Mouse (Mus musculus) frontal cortex, postnatal 36 days (tissue): Measurements from ENCODE around the gene Efna2.
A peak's percentile ranks its signal among the peaks of the same experiment; 100 is the strongest.

ENCODE experiments used
- DNase-seq, 2 experiments: peaks; one replicate each; pipeline ENCODE4 v3.0.0; 2022; ENCODE audit warnings: low spot score in 2 of 2

Gene Efna2

DNA sequence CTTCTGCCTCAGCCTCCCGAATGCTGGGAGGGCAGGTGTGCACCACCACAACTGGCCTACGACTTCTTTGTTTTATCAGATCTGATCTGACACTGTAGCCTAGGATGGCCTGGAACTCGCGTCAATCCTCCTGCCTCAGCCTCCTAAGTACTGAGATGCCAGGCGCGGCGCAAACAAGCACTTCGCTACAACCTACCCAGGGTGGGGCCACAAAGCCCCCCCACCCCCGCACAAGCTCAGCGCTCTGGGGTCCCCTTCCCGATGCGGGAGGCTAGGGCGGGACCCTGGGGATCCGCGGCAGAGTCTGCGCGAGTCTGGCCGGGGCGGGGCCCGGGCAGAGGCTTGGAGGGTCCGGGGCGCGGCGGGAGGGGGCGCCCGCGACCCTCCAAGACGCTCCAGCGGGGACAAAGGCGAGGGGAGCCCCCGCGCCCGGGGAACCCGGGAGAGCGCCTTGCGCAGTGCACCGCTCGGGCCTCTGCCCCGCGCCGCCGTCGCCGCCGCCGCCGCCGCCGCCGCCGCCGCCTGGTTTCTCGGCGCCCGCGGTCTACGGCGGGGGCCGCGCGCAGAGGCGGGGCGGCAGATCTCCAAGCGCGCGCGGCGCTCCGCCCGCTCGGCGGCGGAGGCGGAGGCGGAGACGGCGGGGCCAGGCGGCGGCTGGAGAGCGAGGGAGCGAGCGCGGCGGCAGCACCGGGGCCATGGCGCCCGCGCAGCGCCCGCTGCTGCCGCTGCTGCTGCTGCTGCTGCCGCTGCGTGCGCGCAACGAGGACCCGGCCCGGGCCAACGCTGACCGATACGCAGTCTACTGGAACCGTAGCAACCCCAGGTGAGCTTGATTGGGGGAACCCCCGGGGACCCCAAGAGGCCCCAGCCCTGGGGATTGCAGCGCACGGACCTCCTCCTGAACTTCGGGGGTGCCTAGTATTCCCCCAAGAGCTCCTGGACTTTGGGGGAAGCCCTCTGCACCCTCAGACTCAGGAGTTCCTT is at the start of gene Efna2:
Efna2 (plus strand) TSS at position 415 of the 984 bp plus-strand sequence.
- no peak for DNase-seq

DNA sequence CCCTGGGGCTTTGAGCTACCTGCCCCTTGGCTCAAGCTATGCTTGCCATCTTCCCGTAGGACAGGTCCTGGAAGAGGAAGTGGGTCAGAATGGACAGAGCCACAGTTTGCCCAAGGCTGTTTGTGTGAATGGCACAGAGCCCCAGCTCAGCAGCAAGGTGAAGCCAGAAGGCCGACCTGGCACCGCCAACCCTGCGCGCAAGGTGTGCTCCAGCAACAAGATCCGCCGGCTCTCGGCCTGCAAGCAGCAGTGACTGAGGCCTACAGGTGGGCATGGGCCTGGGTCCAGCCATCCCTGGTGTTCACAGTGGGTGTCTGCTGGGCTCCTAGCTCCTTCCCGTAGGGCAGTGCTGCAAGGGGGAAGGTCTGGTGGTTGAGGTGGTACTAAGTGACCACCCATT is 49.4 kb upstream of the Efna2 start:
- DNase-seq, result no peak

DNA sequence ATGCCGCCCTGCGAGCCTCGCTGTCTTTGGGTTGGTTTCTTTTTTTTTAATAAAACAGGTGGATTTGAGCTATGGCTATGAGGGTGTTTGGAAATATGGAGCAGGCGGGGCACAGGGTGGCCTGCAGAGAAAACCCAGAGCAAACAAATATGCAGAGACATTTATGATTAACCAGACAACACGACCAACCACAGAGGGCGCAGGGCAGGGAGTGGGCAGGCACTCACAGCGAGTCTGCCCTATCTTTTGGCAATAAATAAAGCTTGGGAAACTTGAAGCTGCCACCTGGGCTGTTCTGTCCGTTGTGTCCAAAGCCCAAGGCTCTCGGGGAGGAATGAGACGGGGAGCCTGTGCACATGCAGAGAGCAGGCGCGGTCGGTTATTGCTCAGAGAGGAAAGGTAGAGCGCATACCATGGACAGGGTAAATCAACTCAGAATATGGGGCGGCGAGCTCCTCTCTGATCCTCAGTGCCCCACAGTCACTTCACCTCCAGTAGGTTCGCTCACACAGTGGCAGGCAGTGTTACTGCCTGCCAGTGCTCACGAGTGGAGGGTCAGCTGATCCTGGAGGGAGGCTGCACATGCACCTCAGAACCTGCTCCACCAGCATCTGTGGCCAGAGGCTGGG is 48.8 kb upstream of the Efna2 start:
- no peak for DNase-seq

DNA sequence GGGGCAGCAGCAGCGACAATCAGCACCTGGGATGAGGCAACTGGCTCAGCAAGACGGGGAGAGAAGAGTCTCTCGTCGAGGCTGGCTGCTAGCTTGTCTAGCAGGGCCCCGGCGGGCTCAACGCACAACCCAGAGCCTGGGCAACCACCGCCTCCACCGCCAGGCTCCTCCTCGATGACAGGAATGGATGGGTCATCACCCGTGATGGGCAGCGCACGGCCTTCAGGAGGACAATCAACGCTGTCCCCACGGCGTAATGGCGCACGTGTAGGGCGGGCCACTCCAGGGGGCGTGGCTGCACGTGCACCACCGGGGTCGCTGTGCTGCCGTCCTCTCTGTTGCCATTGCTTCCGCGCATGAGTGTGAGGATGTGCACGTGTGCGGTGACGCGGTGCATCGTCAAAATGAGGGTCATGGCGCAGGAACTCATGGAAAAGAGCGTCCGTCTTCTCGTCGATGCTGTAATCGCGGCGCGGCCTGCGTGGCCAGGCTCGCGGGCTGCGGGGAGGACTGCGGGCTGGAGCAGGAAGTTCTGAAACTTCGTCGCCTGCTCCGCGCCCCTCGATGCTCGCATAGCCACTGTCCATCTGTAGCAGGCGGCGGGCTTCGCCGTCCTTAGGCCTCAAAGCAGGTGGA is 47.8 kb upstream of the Efna2 start:
- DNase-seq, result peak in 1 of 2 experiments; percentile 46

DNA sequence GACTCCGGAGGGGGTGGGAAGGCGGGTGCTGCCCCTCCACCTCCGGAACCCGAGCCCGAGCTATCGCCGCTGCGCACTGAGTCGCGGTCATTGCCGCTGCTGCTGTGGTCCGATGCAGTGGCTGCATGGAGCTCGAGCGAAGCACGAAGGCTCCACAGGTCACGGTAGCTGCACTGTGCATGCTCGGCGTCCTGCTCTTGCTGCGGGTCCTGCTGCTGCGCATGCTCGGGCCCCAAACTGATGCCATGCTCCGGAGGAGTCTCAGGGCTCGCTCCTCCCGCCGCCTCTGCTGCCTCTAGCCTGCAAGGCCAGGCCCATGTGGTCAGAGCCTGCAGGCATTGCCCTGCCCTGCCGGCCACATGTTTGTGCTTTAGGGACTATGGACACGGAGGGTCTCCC is 47.3 kb upstream of the Efna2 start:
- peak in 1 of 2 experiments; percentile 39 for DNase-seq

DNA sequence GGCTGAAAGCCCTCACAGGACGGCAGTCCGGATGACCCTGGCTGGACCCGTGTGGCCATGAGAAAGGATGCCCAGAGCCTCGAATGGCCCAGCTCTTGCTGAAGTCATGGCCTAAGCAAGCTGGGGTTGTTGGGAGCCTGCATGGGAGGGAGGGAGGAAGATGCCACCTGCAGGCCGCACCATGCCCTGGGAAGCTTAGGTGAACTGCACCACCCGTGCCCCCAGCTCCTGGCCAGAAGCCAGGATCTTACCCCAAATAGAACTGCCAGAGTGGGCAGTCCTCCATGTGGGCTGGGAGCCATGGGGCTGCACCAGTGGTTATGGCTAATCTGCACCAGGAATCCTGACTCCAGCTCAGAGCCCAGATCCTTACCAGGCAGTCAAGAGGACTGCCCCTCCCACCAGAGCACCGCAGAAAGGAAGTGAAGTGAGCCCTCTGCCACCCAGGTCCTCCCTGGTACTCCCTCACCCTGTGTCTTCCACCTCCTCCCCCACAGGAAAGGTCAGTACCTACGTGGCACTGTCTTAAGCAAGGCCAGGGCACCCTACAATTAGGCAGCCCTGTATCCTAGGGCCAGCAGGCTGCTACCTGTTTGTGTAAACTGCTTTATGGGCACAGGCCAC is 45.9 kb upstream of the Efna2 start:
- DNase-seq, result no peak

DNA sequence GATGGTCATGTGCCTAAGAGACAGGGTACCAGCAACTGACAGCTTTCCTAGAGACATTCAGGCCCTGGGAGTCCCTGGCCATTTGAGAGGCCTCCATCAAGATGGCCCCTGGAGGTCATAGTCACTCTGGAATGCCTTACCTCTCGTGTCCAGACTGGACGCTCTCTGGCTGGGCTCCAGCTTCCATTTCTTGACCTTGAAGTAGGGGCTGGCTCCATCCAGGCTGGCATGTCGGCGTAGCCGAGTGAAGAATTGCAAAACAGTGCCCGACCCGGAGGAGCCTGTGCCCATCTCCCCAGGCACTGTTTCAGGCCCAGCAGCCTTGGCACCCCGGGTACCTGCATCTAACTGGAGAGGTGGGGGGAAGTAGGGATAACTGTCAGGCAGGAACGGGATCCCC is 44.9 kb upstream of the Efna2 start:
- DNase-seq, result no peak

DNA sequence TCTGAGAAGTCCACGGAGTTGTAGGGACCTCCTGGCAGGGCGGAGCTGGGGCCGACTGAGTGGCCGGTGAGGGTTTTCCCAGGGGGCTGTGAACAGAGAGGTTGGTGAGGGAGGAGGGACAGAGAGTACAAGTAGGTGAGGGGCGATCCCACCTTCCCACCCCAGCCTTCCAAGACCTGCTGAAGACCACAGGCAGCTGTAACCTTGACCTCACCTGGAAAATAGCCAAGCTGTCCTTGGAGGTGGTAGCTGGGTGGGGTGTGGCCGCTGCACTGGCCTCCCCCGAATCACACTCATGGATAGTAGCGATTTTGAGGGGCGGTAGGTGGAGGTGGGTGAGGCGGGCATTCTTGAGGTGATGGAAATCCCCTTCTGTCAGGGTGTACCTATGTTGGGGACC is 44.1 kb upstream of the Efna2 start:
- no peak for DNase-seq

DNA sequence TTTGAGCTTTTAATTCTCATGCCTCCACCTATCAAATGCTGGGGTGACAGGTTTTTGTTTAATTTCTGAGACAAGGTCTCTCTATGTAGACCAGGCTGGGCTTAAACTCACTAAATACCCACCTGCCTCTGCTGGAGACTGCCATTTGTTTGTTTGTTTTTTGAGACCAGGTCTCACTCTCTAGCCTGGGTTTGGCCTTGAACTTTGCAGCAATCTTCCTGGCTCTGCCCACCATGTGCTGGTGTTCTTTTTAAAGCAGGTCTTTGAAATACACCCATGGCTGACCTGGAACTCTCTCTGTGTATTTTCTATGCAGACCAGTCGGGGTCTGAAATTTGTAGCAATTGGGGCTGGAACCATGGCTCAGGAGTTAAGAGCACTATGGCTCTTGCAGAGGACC is 43.6 kb upstream of the Efna2 start:
- DNase-seq, result no peak

DNA sequence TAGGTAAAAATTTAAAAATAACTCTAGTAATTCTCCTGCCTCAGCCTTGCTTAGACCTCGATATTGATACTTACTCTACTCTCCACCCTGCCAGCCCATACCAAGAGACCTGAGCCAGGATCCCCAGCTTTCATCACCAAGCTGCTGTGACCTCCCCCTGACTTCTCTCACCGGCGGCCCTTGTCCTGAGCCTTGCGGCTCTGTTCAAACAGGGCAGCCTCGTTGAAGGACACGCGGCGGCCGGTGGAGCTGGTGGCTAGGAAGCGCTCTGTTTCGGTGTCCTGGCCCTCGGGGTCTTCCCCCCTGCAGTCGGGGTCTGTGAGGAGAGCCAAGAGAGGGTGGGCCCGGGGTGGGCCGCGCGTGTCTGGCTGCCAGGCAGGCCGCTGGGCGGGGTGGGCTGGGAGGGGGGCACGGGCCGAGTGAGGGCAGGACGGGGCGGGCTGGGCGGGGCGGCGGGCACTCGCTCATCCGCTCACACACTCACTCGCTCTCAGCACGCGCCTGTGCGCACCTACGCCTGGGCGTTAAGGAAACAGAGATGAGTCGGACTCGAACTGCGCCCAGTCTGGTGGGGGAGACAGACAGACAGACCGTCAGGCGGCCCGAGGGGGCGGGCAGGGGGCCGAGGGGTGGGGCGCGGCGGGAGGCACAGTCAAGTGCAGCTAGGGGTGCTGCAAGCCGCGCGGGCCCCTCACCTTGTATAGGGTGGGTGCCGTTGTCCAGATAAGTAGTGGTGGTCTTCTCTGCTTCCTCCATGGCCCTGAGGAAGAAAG is 42.9 kb upstream of the Efna2 start:
- no peak for DNase-seq

DNA sequence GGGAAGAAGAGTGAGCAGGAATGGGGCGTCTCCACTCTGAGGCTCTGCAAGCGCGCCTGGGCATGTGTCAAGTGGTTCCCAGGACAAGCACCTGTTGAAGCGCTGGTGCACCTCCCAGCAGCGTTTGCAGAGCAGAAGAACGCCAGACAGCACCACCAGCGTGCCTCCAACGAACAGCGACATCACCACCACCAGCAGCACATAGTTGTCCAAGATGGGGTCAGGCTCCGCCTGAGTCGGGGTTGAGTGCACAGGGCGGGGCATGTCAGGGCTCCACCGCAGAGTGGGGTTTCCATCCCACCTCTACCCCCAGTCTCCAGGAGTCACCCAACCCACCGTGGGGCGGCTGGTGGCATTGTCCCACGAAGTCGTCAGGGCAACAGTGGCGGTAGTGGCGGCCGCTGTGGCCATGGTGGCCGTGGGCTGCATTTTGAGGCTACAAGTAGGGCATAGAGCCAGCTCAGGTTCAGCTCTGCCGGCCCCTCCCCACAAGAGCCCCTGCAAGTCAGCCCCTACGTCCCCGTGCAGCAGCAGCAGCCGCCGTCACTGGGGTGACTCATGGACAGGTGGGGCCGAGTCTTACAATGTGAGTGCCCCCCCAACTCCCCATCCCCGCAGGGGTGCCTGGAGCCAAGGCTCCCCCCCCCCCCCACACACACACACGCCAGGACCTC is 42.2 kb upstream of the Efna2 start:
- peak; percentile 38 to 52 for DNase-seq

DNA sequence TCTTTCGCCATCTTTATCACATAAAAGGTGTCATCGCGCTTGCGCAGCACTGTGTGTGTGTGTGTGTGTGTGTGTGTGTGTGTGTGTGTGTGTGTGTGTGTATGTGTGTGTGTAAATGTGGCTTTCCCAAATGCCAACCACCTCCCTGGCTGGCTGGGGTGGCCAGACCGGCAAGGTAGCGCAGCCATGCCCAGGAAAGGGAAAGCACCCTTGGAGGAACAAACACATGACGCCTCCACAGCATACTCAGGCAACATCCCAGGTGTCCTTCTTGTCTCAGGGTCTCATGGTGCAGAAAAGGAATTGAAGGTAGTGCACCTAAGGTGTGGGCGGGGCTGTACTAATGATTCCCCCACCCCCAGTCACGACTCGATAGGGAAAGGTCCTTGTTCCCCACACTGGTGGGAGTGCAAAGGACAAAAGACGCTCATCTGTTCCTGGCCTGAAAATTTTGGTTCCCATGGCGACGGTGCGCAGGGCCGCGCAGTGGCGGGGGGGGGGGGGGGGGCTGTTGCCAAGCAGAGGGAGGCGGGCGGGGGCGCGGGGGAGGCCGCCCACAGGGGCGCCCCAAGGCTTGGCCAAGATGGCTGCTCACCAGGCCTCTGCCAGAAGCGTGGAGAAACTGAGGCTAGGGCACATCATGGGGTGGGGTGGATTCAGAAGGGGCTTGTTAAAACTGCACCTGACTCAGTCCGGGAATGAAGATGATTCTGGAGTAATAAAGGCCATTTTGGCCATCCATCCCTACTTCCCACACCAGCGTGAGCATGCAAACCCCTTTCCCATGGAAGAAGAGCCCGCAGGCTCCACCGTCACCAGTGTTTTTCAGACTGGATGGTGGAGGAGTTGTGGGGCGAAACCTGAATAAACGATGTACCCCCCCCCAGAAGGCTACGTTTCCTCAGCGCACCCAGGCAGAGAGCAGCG is 41.4 kb upstream of the Efna2 start:
- peak; percentile 60 for DNase-seq

DNA sequence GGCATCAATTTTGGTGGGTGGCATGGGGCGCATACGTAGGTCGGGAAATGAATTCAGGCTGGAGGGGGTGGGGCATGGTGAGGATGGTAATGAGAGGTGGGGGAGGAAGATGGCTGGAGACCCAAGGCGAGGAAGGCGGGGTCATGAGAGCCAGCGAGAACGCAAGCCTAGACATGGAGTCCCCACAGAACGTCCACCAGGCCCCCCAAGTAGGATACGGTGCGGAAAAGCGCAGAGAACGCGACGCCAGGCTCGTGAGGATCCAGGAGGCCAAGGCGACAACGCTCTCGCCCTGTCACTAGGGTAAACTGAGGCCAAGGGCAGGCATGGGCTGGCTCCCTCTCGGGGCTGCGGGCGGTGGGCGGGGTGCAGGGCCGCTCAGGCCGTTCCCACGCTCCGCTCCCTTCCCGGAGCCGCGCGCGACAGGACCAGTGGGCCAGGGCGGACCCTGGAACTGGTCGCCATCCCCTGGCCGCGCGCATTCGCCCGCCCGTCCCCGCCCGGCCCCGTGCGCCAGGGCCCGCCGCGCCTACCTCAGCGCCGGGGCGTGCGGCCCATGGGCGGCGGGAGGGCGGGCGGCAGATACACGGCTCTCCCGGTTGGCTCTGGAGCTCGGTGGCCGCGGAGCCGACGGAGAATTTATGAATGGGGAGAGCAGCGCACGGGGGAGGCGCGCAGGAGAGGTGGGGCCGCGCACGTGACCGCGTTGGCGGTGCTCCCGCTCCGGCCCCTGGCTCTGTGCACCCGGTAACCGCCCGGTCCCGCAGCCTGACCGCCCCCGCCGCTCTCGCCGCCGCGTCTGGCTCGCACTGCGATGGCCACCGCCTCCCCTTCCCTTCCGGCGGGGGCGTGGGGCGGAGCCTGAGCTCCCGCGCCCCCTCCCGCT is 40.5 kb upstream of the Efna2 start, which contains the start of gene Atp5d:
Atp5d (plus strand) TSS at position 80 of the 886 bp plus-strand sequence.
- DNase-seq, result peak; percentile 71 to 79

DNA sequence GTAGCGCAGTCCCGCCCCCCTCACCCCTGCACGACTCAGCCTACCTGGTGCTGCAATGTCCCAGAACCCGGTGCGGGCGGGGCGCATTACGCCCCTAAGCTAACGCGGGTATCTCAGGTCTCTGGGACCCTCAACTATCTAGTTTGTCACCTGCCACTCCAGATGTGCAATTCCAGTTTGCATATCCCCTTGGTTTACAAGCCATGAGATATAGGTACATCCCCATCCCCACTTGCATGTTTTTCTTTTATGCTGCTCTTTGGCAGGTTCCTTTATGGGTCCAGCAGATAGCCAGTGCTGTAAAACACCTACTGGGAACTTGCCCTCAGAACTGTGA is 39.9 kb upstream of the Efna2 start:
- no peak for DNase-seq

DNA sequence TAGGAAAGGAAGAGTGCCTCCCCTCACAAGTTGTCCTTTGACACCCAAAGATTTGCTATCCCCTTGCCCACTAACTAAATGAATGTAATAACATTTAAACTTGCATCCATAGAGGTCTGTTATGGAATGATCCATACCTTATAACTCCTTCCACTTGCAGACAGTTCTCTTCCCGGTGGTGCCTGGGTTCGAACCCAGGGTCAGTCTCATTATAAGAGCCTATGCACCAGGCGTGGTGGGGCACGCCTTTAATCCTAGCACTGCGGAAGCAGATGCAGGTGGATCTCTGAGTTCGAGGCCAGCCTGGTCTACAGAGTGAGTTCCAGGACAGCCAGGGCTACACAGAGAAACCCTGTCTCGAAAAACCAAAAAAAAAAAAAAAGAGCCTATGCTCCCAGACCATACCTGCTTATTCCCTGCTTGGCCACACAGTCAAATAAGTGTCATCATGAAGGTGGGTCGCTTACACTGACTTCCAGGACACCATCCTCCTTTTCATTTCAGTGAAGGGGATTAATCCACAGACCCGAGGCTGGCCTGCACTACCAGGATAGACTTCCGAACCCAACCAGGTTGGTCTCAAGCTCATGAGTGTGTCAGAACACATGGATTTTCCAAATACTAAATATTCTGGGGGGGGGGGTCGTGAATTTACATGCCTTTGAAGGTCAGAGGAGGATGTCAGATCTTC is 39.2 kb upstream of the Efna2 start:
- no peak for DNase-seq

DNA sequence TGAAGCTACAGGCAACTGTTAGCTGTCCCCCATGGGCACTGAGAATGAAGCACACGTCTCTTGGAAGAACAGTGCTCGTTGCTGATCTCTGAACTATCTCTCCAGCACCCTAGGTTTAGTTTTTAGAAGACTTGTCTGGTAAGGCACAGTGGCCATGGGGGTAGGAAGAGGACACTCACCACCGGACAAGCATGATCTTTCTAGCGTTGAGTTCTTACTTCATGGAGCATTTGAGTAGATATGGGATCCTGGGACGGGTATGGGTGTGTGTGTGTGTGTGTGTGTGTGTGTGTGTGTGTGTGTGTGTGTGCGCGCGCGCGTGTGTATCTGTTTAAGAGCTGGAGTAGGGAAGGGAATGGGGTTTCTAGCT is 38.6 kb upstream of the Efna2 start, which contains the start of gene Cbarp:
Cbarp (minus strand) TSS at position 170 of the 370 bp plus-strand sequence.
- DNase-seq, result no peak

DNA sequence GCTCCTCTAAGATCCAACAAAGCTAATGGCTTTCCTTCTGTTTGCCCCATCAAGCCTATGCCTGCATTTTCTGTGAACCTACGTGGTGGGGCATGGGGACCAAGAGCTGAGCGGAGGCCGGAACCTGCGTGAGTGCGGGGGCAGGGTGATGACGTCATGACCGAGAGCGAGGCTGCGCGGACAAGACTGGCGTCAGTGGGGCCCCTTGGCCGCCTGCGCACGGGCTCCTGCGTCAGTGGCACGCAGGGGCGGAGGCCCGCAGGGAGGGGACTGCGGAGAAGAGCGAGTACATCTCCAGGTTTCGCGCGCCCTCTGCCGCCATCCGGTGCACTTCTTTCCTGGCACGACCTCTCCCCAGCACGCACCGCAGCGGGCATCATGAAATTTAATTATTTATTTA is 38.0 kb upstream of the Efna2 start:
- peak; percentile 97 for DNase-seq
